Mouse (Mus musculus) urinary bladder, adult 18-20 months (tissue): ENCODE measurements at regions not wholly inside any gene's neighbourhood (a gene's known extent, or its start where the extent isn't known, plus 50 kb on each side); places are given as distances from the start of the nearest gene placed in this dataset.

Source experiments
- DNase-seq, 2 experiments: peaks; one replicate each; pipeline ENCODE4 v3.0.0; 2022; ENCODE audit warnings: low spot score in 2 of 2, mixed read lengths in 2 of 2

DNA sequence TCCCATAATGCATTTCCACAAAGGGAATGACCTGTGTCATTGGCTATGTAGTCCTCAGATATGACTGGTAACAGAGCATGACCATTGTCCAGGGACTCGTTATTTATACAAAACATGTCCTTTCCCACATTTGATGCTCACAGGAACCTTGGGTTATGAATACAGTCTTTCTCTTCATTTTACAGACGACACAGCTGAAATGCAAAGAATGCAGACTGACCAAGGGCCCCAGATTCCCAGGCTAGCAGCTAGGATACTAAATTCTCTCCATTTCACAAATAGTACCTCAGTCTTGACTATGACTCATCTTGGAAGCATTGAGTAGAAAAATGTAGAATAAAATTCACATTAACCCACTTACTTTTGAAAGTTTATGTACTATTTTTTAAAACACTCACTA is 182.7 kb upstream of the Sox4 start:
- DNase-seq, result no peak

DNA sequence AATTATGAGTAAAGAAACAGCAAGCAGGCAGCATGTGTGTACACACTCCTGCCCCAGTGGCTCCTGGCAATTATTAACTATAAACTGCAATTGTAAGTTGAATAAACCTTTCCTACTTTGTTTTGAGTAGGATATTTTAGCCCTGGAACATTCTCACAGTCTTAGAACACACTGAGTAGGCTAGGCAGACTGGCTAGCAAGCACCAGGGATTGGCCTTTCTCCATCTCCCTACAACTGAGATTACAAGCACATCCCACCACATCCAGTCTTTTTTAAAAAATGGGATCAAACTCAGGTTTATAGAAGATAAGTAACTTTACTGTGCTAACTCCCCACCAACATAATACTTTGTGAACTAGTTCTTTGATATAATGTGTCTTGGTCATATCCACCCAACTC is 174.0 kb upstream of the Sox4 start:
- DNase-seq, result no peak

- DNase-seq, result no peak
Observed at GRCm38 (mm10) chr13:29123477-29123876, 170.0 kb upstream of the Sox4 start.

GRCm38 (mm10) chr13:29121121-29121520 is 167.6 kb upstream of the Sox4 start:
- no peak for DNase-seq

GRCm38 (mm10) chr13:29119357-29119756 is 165.8 kb upstream of the Sox4 start:
- DNase-seq, result no peak

GRCm38 (mm10) chr13:29114998-29115495 is 161.5 kb upstream of the Sox4 start:
- no peak for DNase-seq

GRCm38 (mm10) chr13:29110127-29110526 is 156.6 kb upstream of the Sox4 start:
- peak in 1 of 2 experiments; percentile 2 for DNase-seq

DNA sequence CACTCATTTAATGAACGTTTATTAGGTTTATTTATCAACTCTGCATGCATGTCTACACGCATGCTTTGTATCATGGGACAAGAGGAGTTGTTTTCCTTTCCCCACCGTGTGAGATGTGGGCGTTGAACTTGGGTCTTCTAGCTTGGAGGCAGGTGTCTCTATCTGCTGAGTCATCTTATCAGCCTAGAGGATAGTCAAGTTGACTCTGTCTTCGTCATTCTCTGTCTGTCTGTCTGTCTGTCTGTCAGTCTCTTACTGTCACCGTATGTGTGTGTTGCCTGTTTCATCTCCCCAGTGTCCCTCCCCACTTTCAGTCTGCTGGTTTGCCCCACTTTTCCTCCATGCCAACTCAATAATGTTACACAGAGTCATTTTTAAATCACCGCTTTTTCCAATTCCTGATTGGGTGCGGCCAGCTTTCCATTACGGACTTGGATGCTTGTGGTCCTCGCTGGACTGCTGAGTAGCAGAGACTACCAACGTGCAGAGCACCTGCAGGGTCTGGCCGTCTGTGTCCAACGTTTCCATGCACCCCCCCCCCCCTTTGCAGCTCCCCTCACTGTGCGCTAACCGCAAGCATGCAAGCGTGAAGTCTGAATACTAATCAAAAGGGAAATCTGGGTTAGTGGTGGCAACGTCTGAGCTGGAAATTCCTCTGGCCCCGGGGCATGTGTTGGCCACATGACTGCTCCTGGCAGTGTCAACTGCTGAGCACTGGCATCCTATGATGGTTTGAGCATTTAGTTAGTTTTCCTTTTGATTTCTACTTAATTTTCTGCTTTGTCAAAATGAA is 155.7 kb upstream of the Sox4 start:
- no peak for DNase-seq

DNA sequence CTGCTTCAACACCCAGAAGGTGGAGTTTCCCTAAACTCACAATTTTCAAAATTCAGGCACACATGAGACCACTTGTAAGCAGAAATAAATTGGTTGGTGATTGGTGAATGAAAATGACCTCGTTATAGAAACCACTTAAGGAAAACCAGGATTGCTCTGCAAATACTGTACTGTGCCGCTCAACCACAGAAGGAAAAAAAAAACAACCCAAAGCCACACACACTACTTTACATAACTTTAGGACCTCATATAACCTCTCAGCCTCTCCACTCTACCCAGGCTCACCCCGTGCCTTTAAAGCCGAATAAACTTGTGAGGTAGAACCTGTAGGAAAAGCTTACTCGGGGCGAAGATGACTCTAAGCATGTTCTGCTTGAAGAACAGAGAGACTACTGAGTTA is 154.7 kb upstream of the Sox4 start:
- no peak for DNase-seq

DNA sequence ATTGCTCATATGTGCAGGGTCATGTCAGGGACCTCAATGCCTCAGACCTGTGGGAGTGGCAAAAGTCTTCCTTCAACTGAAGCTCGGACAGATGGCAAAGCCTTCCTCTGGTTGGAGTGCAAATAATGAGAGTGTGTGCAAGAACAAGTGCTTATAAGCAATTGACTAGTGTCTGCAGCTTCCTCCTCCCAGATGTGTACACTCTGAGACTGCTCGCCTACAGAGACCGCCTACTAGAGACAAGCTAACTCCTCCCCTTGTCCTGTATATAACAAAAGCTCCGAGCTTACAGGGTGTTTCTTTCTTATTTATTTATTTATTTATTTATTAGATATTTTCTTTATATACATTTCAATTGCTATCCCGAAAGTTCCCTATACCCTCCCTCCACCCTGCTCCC is 138.7 kb upstream of the Sox4 start:
- DNase-seq, result no peak

GRCm38 (mm10) chr13:29086854-29087253 is 133.3 kb upstream of the Sox4 start:
- no peak for DNase-seq

DNA sequence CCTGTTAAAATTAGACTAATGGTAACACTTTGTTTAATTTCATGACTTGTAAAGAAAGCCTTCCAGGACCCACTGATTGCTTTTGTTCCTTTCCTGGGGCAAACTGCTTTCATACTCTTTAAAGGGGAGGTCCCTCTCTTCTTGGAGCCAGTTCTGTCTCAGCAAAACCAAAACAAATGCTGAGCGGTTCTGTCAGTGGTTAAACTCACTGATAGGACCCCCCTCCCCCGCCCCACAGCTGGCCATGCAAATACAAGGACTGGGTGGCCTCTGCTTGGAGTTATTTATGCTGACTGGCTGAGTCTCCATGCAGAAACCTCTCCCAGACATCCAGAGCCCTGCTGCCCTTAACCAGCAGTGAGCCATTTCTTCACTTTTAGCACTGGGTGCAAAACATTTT is 127.6 kb upstream of the Sox4 start:
- no peak for DNase-seq

GRCm38 (mm10) chr13:29079841-29080240 is 126.3 kb upstream of the Sox4 start:
- DNase-seq, result no peak

GRCm38 (mm10) chr13:29073630-29074029 is 120.1 kb upstream of the Sox4 start:
- DNase-seq, result no peak

- no peak for DNase-seq
Observed at GRCm38 (mm10) chr13:29063924-29064323, 110.4 kb upstream of the Sox4 start.

- no peak for DNase-seq
Observed at GRCm38 (mm10) chr13:29058685-29059084, 105.2 kb upstream of the Sox4 start.

GRCm38 (mm10) chr13:29049730-29050129 is 96.2 kb upstream of the Sox4 start:
- DNase-seq, result no peak

GRCm38 (mm10) chr13:29048990-29049576 is 95.6 kb upstream of the Sox4 start:
- DNase-seq, result no peak

GRCm38 (mm10) chr13:29044655-29045054 is 91.1 kb upstream of the Sox4 start:
- no peak for DNase-seq

DNA sequence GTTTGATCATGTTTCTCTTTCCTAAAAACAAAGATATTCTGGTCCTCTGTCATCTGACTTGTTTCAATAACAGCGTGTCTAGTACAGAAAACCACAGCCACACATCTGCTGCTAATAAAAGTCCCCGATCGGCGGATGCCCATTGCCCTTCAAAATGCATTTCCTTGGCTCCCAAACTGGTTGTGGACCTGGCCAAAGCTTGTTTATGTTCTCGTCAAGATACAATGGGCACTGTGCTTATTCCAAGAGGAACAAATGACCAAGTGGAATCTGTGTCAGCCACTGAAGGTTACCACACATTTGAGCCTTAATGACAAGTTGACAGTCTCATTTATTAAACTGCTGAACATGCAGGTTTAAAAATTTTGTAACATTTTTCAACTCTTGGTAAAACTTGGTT is 86.8 kb upstream of the Sox4 start:
- no peak for DNase-seq

DNA sequence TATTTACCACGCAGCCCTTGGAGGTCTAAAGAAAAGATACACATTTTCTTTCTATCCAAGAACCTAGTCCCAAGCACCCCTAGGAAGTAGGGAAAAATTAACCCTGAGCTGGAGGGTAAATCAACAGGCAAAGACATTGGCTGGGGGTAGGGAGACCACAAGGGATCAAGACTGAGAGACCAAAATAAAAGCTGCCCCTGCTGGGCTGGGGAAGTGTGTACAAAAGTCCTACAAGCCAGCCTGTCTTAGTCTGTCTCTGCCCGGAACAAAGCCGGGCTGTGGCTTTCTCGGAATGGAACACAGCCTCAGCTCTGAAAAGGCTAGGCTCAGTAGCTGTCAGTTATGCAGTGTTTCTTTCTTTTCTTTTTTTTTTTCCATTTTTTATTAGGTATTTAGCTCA is 81.4 kb upstream of the Sox4 start:
- no peak for DNase-seq

- DNase-seq, result no peak
Observed at GRCm38 (mm10) chr13:29034444-29034843, 80.9 kb upstream of the Sox4 start.

DNA sequence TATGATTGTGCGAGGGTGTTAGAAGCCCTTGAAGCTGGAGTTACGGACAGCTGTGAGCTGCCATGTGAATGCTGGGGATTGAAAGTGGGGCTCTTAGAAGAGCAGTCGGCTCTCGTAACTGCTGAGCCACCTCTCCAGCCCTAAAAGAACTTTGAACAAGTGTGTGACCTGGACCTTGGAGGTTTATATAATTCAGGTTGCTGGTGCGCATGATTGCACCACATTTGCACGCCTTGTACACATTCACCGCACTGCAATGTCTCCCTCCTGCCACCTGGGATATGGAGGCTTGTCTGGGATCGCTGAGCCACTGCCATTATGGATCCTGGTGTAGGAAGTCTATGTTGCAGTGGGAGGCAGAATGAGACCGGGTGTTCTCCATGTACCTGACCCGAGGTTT is 73.6 kb upstream of the Sox4 start:
- no peak for DNase-seq
